Mouse (Mus musculus): ENCODE measurements around the gene Amotl2.

GRCm38 (mm10) chr9:102689940-102690642, 26.4 kb upstream of the Amotl2 start:
- TF ChIP-seq POLR2A (IDR thresholded peaks at IDR 0.05; ENCODE audit: low read depth, low read length), result no peak
- no peak for TF ChIP-seq CTCF (IDR thresholded peaks at IDR 0.05; ENCODE audit: extremely low read depth, insufficient read depth, insufficient read length, insufficient replicate concordance)

Measured in spleen, adult 2 months (tissue).